Mouse (Mus musculus): ENCODE measurements around the gene Atp8a1. TPM values are rescaled to one million over a fixed set of nuclear protein-coding genes. Genes with fewer than 3 reads are reported as not detected.

Atp8a1 gene
- polyA plus RNA-seq, 1 experiment from 2014 or later = 45.2 TPM

DNA sequence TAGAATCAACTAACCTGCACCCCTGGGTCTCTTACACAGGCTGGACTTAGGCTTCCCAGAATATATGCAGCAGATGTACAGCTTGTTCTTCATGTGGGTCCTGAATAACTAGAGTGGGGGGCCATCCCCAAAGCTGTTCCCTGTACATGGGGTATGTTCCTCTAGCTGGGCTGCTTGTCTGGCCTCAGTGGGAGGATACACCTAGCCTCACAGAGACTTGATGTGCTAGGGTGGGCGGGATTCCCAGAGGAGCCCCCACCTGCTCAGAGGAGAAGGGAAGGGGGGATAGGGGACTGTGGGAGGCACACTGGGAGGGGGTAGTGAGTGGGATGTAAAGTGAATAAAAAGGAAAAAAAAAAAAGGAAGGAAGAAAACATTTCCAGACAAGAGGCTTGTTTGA lies 147.8 kb downstream of the Atp8a1 start:
- no peaks in the 10 kb centered on the region for H3K27me3 ChIP-seq
- peaks cover 73% of the 10 kb centered on the region for H3K36me3 ChIP-seq
- ATAC-seq (ENCODE audit: low read depth) = no peak
- no peaks in the 10 kb centered on the region for H3K4me1 ChIP-seq (replicated peaks)
- no peak overlapping the region for H3K9ac ChIP-seq
- DNase-seq = no peak
- H3K27ac ChIP-seq = no peak overlapping the region
- H3K4me2 ChIP-seq = no peak overlapping the region
- H3K4me3 ChIP-seq (replicated peaks) = no peak overlapping the region
- 82% methylated on average over 1 of the region's 1 CpGs for WGBS (ENCODE audit: insufficient replicate concordance)
- no peaks in the 10 kb centered on the region for H3K9me3 ChIP-seq (replicated peaks)

GRCm38 (mm10) chr5:67698176-67698575 lies 149.1 kb downstream of the Atp8a1 start:
- no peak for DNase-seq
- WGBS (ENCODE audit: insufficient replicate concordance) = 86% methylated on average over 3 of the region's 3 CpGs
- peaks cover 65% of the 10 kb centered on the region for H3K36me3 ChIP-seq

GRCm38 (mm10) chr5:67696741-67697596 lies 150.3 kb downstream of the Atp8a1 start:
- ATAC-seq (ENCODE audit: low read depth) (no peak), DNase-seq (no peak)

More at GRCm38 (mm10) chr5:67698176-67698575, 149.1 kb downstream of the Atp8a1 start:
- Histone ChIP-seq H3K27ac (no peak overlapping the region), H3K9ac (no peak overlapping the region), H3K4me2 (no peak overlapping the region), H3K27me3 (no peaks in the 10 kb centered on the region), H3K4me1 (replicated peaks) (no peaks in the 10 kb centered on the region), H3K4me3 (replicated peaks) (no peak overlapping the region), H3K9me3 (replicated peaks) (no peaks in the 10 kb centered on the region)
- ATAC-seq (ENCODE audit: low read depth) = no peak

DNA sequence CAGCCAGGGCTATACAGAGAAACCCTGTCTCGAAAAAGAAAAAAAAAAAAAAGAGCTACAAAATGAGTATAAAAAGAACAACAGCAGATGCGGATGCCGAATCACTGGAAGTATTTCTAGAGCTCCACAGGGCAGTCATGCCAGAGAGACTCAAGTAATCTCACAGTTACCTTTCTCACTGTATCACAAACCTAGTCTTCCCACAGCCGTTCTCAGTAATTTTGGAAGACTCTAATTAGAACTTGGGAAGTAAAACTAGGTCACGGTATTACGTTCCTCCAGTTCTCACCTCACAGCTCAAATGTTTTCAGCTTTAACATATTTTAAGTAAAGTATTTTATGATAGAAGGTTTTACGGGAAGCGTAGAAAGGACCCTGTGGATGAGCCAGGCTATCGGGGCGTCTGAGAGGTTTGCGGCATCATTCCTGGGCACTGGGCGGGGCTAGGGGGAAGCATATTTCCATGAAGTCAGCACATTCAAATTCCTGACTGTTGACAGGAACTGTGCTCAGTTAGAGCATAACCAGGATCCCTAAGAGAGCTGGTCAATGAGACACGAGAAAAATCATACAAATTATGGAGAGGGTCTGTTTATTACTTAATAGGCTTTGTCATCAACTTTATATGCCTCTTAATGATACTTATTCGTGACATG lies 152.1 kb downstream of the Atp8a1 start:
- Histone ChIP-seq H3K4me2 (no peak overlapping the region), H3K4me3 (replicated peaks) (no peak overlapping the region), H3K9me3 (replicated peaks) (no peaks in the 10 kb centered on the region), H3K4me1 (replicated peaks) (no peaks in the 10 kb centered on the region), H3K9ac (no peak overlapping the region), H3K27ac (no peak overlapping the region), H3K27me3 (no peaks in the 10 kb centered on the region), H3K36me3 (peaks cover 43% of the 10 kb centered on the region)
- DNase-seq (no peak), ATAC-seq (ENCODE audit: low read depth) (no peak)
- 88% methylated on average over 14 of the region's 14 CpGs for WGBS (ENCODE audit: insufficient replicate concordance)

More at GRCm38 (mm10) chr5:67696741-67697596, 150.3 kb downstream of the Atp8a1 start:
- no peaks in the 10 kb centered on the region for H3K27me3 ChIP-seq
- H3K4me1 ChIP-seq (replicated peaks) = no peaks in the 10 kb centered on the region
- 69% methylated on average over 12 of the region's 12 CpGs for WGBS (ENCODE audit: insufficient replicate concordance)
- H3K4me2 ChIP-seq = no peak overlapping the region
- H3K27ac ChIP-seq = no peak overlapping the region
- no peaks in the 10 kb centered on the region for H3K9me3 ChIP-seq (replicated peaks)
- H3K4me3 ChIP-seq (replicated peaks) = no peak overlapping the region
- peaks cover 58% of the 10 kb centered on the region for H3K36me3 ChIP-seq
- no peak overlapping the region for H3K9ac ChIP-seq

DNA sequence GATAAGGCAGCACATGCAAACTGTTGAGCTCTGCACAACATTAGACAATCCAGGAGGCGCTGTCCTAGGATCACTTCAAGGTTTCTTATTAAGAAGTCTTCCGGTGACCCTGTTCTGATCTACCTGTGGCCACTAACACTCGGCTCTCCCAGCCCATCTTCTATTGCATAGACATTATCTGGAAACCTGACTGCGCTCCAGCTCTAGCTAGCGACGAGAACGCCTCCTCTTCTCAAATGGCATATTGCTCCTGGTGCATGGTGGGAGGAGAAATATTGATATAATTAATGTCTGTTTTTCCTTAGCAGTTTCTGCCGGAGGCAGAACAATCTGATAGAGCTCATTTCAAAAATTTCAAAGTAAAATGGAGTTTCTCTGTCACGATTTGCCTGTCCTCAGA lies 156.9 kb downstream of the Atp8a1 start:
- no peak overlapping the region for H3K4me2 ChIP-seq
- no peaks in the 10 kb centered on the region for H3K9me3 ChIP-seq (replicated peaks)
- WGBS (ENCODE audit: insufficient replicate concordance) = 88% methylated on average over 9 of the region's 9 CpGs
- no peak overlapping the region for H3K9ac ChIP-seq
- DNase-seq (no peak), ATAC-seq (ENCODE audit: low read depth) (no peak)
- no peak overlapping the region for H3K4me3 ChIP-seq (replicated peaks)
- H3K27me3 ChIP-seq = no peaks in the 10 kb centered on the region
- H3K27ac ChIP-seq = no peak overlapping the region
- peaks cover 42% of the 10 kb centered on the region for H3K36me3 ChIP-seq
- no peaks in the 10 kb centered on the region for H3K4me1 ChIP-seq (replicated peaks)

- H3K27me3 ChIP-seq = no peaks in the 10 kb centered on the region
- no peak overlapping the region for H3K9ac ChIP-seq
- DNase-seq (no peak), ATAC-seq (ENCODE audit: low read depth) (no peak)
- H3K27ac ChIP-seq = no peak overlapping the region
- H3K4me3 ChIP-seq (replicated peaks) = no peak overlapping the region
- H3K9me3 ChIP-seq (replicated peaks) = no peaks in the 10 kb centered on the region
- peaks cover 47% of the 10 kb centered on the region for H3K36me3 ChIP-seq
- 90% methylated on average over 8 of the region's 8 CpGs for WGBS (ENCODE audit: insufficient replicate concordance)
- no peak overlapping the region for H3K4me2 ChIP-seq
- no peaks in the 10 kb centered on the region for H3K4me1 ChIP-seq (replicated peaks)
Measured at GRCm38 (mm10) chr5:67688001-67688400, 159.2 kb downstream of the Atp8a1 start.

- Histone ChIP-seq H3K36me3 (peaks cover 58% of the 10 kb centered on the region), H3K9me3 (replicated peaks) (no peaks in the 10 kb centered on the region), H3K9ac (no peak overlapping the region), H3K27ac (no peak overlapping the region), H3K27me3 (no peaks in the 10 kb centered on the region), H3K4me1 (replicated peaks) (no peaks in the 10 kb centered on the region), H3K4me3 (replicated peaks) (no peak overlapping the region), H3K4me2 (no peak overlapping the region)
- ATAC-seq (ENCODE audit: low read depth) (no peak), DNase-seq (no peak)
- WGBS (ENCODE audit: insufficient replicate concordance) = 84% methylated on average over 7 of the region's 7 CpGs
Measured at GRCm38 (mm10) chr5:67685906-67686305, 161.3 kb downstream of the Atp8a1 start.

GRCm38 (mm10) chr5:67685461-67685860 lies 161.8 kb downstream of the Atp8a1 start:
- no peaks in the 10 kb centered on the region for H3K27me3 ChIP-seq
- DNase-seq = no peak
- ATAC-seq (ENCODE audit: low read depth) = no peak
- no peak overlapping the region for H3K4me3 ChIP-seq (replicated peaks)
- no peaks in the 10 kb centered on the region for H3K4me1 ChIP-seq (replicated peaks)
- WGBS (ENCODE audit: insufficient replicate concordance) = 76% methylated on average over 5 of the region's 5 CpGs
- no peak overlapping the region for H3K4me2 ChIP-seq
- H3K9ac ChIP-seq = no peak overlapping the region
- peaks cover 62% of the 10 kb centered on the region for H3K36me3 ChIP-seq
- no peak overlapping the region for H3K27ac ChIP-seq
- H3K9me3 ChIP-seq (replicated peaks) = no peaks in the 10 kb centered on the region

DNA sequence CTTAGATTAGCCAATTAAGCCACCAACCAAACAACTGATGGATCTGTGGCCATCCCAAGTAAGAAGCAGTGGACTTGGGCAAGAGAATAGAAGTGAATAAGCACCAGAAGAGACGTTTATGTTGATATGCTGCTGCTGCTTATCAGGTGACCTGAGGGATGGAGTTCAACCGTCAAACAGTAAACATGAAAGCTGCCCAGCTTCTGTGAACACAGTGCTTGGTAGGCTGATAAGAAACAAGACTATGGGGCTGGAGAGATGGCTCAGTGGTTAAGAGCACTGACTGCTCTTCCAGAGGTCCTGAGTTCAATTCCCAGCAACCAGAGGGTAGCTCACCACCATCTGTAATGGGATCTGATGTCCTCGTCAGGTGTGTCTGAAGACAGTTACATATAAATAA lies 168.4 kb downstream of the Atp8a1 start:
- WGBS (ENCODE audit: insufficient replicate concordance) = 47% methylated on average over 3 of the region's 3 CpGs
- H3K36me3 ChIP-seq = peaks cover 88% of the 10 kb centered on the region
- no peak overlapping the region for H3K4me2 ChIP-seq
- no peak overlapping the region for H3K27ac ChIP-seq
- H3K27me3 ChIP-seq = no peaks in the 10 kb centered on the region
- H3K4me3 ChIP-seq (replicated peaks) = no peak overlapping the region
- no peak for DNase-seq
- no peak for ATAC-seq (ENCODE audit: low read depth)
- H3K4me1 ChIP-seq (replicated peaks) = no peaks in the 10 kb centered on the region
- H3K9me3 ChIP-seq (replicated peaks) = no peaks in the 10 kb centered on the region
- no peak overlapping the region for H3K9ac ChIP-seq

- no peaks in the 10 kb centered on the region for H3K27me3 ChIP-seq
- H3K4me3 ChIP-seq (replicated peaks) = no peak overlapping the region
- H3K36me3 ChIP-seq = peaks cover 82% of the 10 kb centered on the region
- no peak overlapping the region for H3K4me2 ChIP-seq
- H3K4me1 ChIP-seq (replicated peaks) = no peaks in the 10 kb centered on the region
- ATAC-seq (ENCODE audit: low read depth) (no peak), DNase-seq (no peak)
- no peak overlapping the region for H3K9ac ChIP-seq
- no peak overlapping the region for H3K27ac ChIP-seq
- 82% methylated on average over 4 of the region's 4 CpGs for WGBS (ENCODE audit: insufficient replicate concordance)
- no peaks in the 10 kb centered on the region for H3K9me3 ChIP-seq (replicated peaks)
Measured at GRCm38 (mm10) chr5:67673008-67673407, 174.2 kb downstream of the Atp8a1 start.

DNA sequence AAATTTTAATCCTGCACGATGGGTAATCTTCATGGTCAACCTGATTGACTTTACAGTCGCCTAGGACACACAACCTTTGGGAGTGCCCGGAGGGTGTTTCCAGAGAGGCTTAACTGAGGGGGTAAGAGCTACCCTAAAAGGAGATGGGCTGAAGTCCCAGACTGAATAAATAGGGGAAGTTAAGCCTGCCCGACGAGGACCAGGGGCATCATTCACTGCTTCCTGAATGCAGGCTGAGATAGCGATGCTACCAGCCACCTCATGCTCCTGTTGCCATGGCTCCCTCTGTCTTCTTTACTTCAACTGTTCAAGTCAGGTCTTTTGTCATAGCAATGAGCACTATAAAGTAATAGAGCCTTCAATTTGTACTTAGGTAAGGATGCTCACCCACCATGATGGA lies 177.1 kb downstream of the Atp8a1 start:
- peaks cover 81% of the 10 kb centered on the region for H3K36me3 ChIP-seq

More for the DNA sequence above, 177.1 kb downstream of the Atp8a1 start:
- no peak for ATAC-seq (ENCODE audit: low read depth)
- Histone ChIP-seq H3K4me1 (replicated peaks) (no peaks in the 10 kb centered on the region), H3K9me3 (replicated peaks) (no peaks in the 10 kb centered on the region), H3K4me2 (no peak overlapping the region), H3K27me3 (no peaks in the 10 kb centered on the region), H3K9ac (no peak overlapping the region), H3K27ac (no peak overlapping the region), H3K4me3 (replicated peaks) (no peak overlapping the region)
- 56% methylated on average over 6 of the region's 6 CpGs for WGBS (ENCODE audit: insufficient replicate concordance)
- no peak for DNase-seq
